Mouse (Mus musculus): Measurements from ENCODE around the gene Spg7. TPM values are rescaled to one million over a fixed set of nuclear protein-coding genes. Genes with fewer than 3 reads are reported as not detected.

Spg7 gene
- total and polyA plus RNA-seq, 3 experiments = 20.8 to 35.2 (median 26.1) TPM

DNA sequence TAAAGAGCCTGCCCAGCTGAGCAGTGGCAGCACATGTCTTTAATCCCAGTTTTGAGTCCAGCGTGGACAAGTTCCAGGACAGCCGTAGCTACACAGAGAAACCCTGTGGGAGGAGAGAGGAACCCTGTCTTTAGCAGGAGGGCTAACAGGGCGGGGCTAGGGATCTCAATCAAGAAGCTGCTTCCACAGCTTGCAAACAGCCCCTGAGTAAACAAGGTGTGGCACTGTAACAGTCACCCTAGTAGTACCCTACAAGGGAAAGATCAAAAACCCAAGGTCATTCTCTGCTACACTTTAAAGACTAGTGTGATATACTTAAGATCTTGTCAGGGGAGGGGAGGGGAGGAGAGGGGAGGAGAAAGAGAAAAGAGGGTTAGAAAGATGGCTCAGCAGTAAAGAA, 25.8 kb upstream of the Spg7 start:
- TF ChIP-seq NRF1 (IDR thresholded peaks at IDR 0.05; ENCODE audit: low read depth, low read length) = no peak
- TF ChIP-seq ZC3H11A (IDR thresholded peaks at IDR 0.05; ENCODE audit: low read depth, low read length) = no peak
- TF ChIP-seq USF1 (IDR thresholded peaks at IDR 0.05; ENCODE audit: low read depth, low read length) = no peak
- TF ChIP-seq IRF4 (IDR thresholded peaks at IDR 0.05; ENCODE audit: low read depth, low read length) = no peak
- dilution Hi-C loops (cut with MboI; ENCODE audit: extremely low pct_ligation_motif_present, extremely low pct_unique_long_range_greater_than_20kb, low sequenced_read_pairs) = no loop called here
- in situ Hi-C loops (cut with MboI; ENCODE audit: low pct_ligation_motif_present, low pct_unique_long_range_greater_than_20kb, low sequenced_read_pairs) = no loop called here

GRCm38 (mm10) chr8:123037487-123037886, 25.3 kb upstream of the Spg7 start:
- H3K27me3 ChIP-seq (replicated peaks) = no peaks in the 10 kb centered on the region
- H3K4me1 ChIP-seq (ENCODE audit: control insufficient read depth in 1 of 2, insufficient read depth in 2 of 2) = peaks cover 17 to 70% of the 10 kb centered on the region in 2 experiments
- H3K9me3 ChIP-seq (replicated peaks; ENCODE audit: low read length) = no peaks in the 10 kb centered on the region
- no peak for TF ChIP-seq USF2 (conservative IDR thresholded peaks at IDR 0.05; ENCODE audit: low read depth, low read length)
- TF ChIP-seq EP300 (IDR thresholded peaks at IDR 0.05; ENCODE audit: low read length) = no peak
- no peak for TF ChIP-seq HCFC1 (IDR thresholded peaks at IDR 0.05; ENCODE audit: low read depth, low read length)
- peaks cover 0 to 20% of the 10 kb centered on the region in 2 experiments for H3K36me3 ChIP-seq (replicated peaks in 1 of 2; ENCODE audit: control insufficient read depth in 1 of 2, insufficient read depth in 1 of 2, low read length in 1 of 2)
- dilution Hi-C loops (cut with MboI; ENCODE audit: extremely low pct_ligation_motif_present, extremely low pct_unique_long_range_greater_than_20kb, low sequenced_read_pairs) = no loop called here
- in situ Hi-C loops (cut with MboI; ENCODE audit: low pct_ligation_motif_present, low pct_unique_long_range_greater_than_20kb, low sequenced_read_pairs) = no loop called here
- no peak for DNase-seq (ENCODE audit: extremely low read depth)
- peaks cover 92% of the 10 kb centered on the region for H3K79me2 ChIP-seq (replicated peaks; ENCODE audit: control insufficient read depth, extremely low read depth, insufficient read depth, poor library complexity, severe bottlenecking)
- no peak overlapping the region for H3K4me3 ChIP-seq (replicated peaks in 1 of 3; ENCODE audit: low read depth in 2 of 3, low read length in 2 of 3, poor library complexity in 1 of 3)
- no peak overlapping the region for H3K4me2 ChIP-seq (ENCODE audit: insufficient read depth, low read depth, poor library complexity, severe bottlenecking)
- H3K9ac ChIP-seq (ENCODE audit: insufficient read depth, low read depth) = no peak overlapping the region
- H3K27ac ChIP-seq (ENCODE audit: insufficient read depth, low read depth) = no peak overlapping the region

More for the DNA sequence above, 25.8 kb upstream of the Spg7 start:
- H3K79me2 ChIP-seq (replicated peaks; ENCODE audit: control insufficient read depth, extremely low read depth, insufficient read depth, poor library complexity, severe bottlenecking) = peaks cover 97% of the 10 kb centered on the region
- H3K4me3 ChIP-seq (replicated peaks in 1 of 3; ENCODE audit: low read depth in 2 of 3, low read length in 2 of 3, poor library complexity in 1 of 3) = no peak overlapping the region
- peaks cover 17 to 75% of the 10 kb centered on the region in 2 experiments for H3K4me1 ChIP-seq (ENCODE audit: control insufficient read depth in 1 of 2, insufficient read depth in 2 of 2)
- H3K9ac ChIP-seq (ENCODE audit: insufficient read depth, low read depth) = no peak overlapping the region
- no peak for DNase-seq (ENCODE audit: extremely low read depth)
- H3K36me3 ChIP-seq (replicated peaks in 1 of 2; ENCODE audit: control insufficient read depth in 1 of 2, insufficient read depth in 1 of 2, low read length in 1 of 2) = peaks cover 0 to 24% of the 10 kb centered on the region in 2 experiments
- H3K27me3 ChIP-seq (replicated peaks) = no peaks in the 10 kb centered on the region
- H3K4me2 ChIP-seq (ENCODE audit: insufficient read depth, low read depth, poor library complexity, severe bottlenecking) = no peak overlapping the region
- no peak overlapping the region for H3K27ac ChIP-seq (ENCODE audit: insufficient read depth, low read depth)
- H3K9me3 ChIP-seq (replicated peaks; ENCODE audit: low read length) = no peaks in the 10 kb centered on the region

- no peak overlapping the region for H3K27ac ChIP-seq (ENCODE audit: insufficient read depth, low read depth)
Measured at GRCm38 (mm10) chr8:123038351-123038750, 24.4 kb upstream of the Spg7 start.

More at GRCm38 (mm10) chr8:123038351-123038750, 24.4 kb upstream of the Spg7 start:
- no peak overlapping the region for H3K4me2 ChIP-seq (ENCODE audit: insufficient read depth, low read depth, poor library complexity, severe bottlenecking)
- H3K9ac ChIP-seq (ENCODE audit: insufficient read depth, low read depth) = no peak overlapping the region
- peaks cover 0 to 20% of the 10 kb centered on the region in 2 experiments for H3K36me3 ChIP-seq (replicated peaks in 1 of 2; ENCODE audit: control insufficient read depth in 1 of 2, insufficient read depth in 1 of 2, low read length in 1 of 2)
- dilution Hi-C loops (cut with MboI; ENCODE audit: extremely low pct_ligation_motif_present, extremely low pct_unique_long_range_greater_than_20kb, low sequenced_read_pairs) = no loop called here
- no peak for DNase-seq (ENCODE audit: extremely low read depth)
- no peaks in the 10 kb centered on the region for H3K27me3 ChIP-seq (replicated peaks)
- H3K4me1 ChIP-seq (ENCODE audit: control insufficient read depth in 1 of 2, insufficient read depth in 2 of 2) = peaks cover 12 to 63% of the 10 kb centered on the region in 2 experiments
- in situ Hi-C loops (cut with MboI; ENCODE audit: low pct_ligation_motif_present, low pct_unique_long_range_greater_than_20kb, low sequenced_read_pairs) = no loop called here
- H3K9me3 ChIP-seq (replicated peaks; ENCODE audit: low read length) = no peaks in the 10 kb centered on the region
- H3K4me3 ChIP-seq (replicated peaks in 1 of 3; ENCODE audit: low read depth in 2 of 3, low read length in 2 of 3, poor library complexity in 1 of 3) = no peak overlapping the region
- H3K79me2 ChIP-seq (replicated peaks; ENCODE audit: control insufficient read depth, extremely low read depth, insufficient read depth, poor library complexity, severe bottlenecking) = peaks cover 92% of the 10 kb centered on the region
- TF ChIP-seq MAZ (IDR thresholded peaks at IDR 0.05; ENCODE audit: low read depth, low read length) = no peak
- no peak for TF ChIP-seq PAX5 (IDR thresholded peaks at IDR 0.05; ENCODE audit: low read length)
- TF ChIP-seq CHD1 (IDR thresholded peaks at IDR 0.05; ENCODE audit: low read depth, low read length) = no peak
- no peak for TF ChIP-seq RCOR1 (conservative IDR thresholded peaks at IDR 0.05; ENCODE audit: low read depth, low read length)
- no peak for TF ChIP-seq ZKSCAN1 (IDR thresholded peaks at IDR 0.05; ENCODE audit: borderline replicate concordance, low read depth, low read length)
- no peak for TF ChIP-seq E2F4 (IDR thresholded peaks at IDR 0.05; ENCODE audit: insufficient replicate concordance, low read depth, low read length)

Data from CH12.LX (cell line).